Mouse (Mus musculus) cerebellum, postnatal 4 days (tissue): ENCODE measurements around the gene Lipc.

Experiments
- DNase-seq, 2 experiments: peaks; one replicate each; pipeline ENCODE4 v3.0.0; 2022; ENCODE audit warnings: low spot score in 2 of 2, mixed read lengths in 1 of 2

Lipc gene

DNA sequence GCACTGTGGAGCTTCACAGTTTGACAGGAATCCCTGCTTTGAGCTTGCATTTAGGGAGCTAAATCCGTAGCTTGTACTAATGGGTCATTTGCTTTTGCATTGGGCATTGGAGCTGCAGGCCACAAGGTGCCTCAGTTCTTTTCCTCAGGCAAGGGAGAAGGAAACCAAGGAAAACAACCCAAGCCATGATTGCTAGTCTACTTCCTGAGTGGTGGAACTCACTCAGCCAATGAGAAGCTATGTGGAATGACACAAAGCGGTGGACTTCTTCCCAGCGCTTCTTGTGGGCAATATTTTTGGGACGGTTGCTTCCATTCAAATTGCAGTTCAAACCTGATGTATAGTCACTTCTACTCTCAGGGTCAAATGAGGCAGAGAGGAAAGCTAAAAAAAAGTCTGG is at the start of gene Lipc:
Gene Lipc, minus strand, starts transcription at position 101 of the 400 bp plus-strand sequence.
- no peak for DNase-seq

DNA sequence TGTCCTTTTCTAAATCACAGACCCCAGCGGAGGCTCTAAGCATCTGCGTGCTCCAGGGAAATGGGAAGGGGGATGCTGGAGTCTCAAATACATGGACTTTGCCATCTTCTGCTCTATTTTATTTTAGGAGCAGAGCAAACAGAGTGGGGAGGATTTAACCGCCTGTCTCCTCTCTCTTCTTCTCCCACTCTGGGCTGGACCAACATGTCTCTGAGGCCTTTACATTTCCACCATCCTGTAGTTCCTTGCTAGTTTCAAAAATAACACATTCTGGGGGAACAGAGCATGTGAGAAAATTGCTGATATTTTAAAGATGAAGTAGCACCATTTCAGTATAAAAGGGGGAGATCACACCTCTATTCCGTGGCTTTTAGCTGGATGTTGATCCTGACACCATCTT is 47.1 kb upstream of the Lipc start:
- DNase-seq: no peak

DNA sequence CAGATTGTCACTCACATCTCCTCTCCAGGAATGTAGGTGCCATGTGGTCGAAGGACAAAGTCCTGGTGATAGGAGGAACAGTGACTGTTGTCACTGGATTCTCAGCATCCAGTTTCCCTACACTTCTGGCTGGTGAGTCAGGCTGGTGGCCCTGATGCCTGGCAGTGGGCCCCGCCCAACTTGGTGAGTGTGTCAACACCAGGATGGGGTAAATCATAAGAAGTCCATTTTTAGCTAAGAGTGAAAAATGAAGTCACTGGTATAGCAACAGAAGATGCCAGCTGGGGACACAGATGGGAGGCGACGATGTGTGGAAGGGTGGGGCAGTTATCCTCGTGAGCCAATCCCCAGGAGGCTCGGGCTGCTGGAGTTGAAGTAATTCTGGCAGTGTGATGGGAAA is 46.7 kb upstream of the Lipc start:
- DNase-seq: no peak

- DNase-seq: no peak
Measured at GRCm38 (mm10) chr9:70993326-70993725, 41.3 kb upstream of the Lipc start.

DNA sequence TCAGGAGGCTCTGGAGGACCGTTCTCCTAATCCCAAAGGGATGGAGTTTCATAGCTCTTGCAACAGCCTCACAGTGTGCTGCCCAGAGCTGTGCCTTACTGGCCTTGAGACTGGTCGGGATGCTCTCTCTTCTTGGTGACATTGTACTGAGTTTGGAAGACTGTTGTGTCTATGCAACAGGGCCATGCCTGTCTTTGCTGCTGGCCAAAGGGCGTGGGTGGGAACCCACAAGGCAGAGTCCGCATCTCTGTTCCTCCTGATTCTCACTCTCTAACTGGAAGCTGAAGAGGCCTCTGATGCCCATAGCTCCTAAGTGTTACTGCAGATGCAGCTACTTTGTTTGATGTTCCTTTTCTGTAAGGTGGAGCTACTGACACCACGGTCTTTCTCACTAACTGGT is 39.4 kb upstream of the Lipc start:
- DNase-seq: no peak

GRCm38 (mm10) chr9:70987210-70987609 is 35.2 kb upstream of the Lipc start:
- DNase-seq: no peak

- DNase-seq: no peak
Measured at GRCm38 (mm10) chr9:70982991-70983480, 31.0 kb upstream of the Lipc start.

DNA sequence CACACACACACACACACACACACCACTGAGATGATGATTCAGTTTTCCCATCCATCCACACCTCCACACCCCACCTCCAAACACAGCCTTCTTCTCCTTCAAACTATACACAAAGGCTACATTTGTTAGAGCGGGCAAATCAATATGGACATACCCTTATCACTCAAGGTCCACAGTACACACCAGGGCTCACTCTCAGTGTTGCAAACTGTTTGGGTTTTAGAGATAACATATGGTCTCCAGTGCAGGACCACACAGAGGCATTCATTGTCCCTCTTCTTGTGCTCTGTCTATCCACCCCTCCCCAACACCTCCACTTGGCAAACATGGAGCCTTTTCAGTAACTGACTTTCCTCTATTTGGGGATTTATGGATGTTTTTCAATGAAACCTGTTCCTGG is 29.7 kb upstream of the Lipc start:
- no peak for DNase-seq

GRCm38 (mm10) chr9:70979641-70980040 is 27.6 kb upstream of the Lipc start:
- no peak for DNase-seq

- no peak for DNase-seq
Measured at GRCm38 (mm10) chr9:70979171-70979570, 27.1 kb upstream of the Lipc start.

- no peak for DNase-seq
Measured at GRCm38 (mm10) chr9:70977392-70977791, 25.4 kb upstream of the Lipc start.

DNA sequence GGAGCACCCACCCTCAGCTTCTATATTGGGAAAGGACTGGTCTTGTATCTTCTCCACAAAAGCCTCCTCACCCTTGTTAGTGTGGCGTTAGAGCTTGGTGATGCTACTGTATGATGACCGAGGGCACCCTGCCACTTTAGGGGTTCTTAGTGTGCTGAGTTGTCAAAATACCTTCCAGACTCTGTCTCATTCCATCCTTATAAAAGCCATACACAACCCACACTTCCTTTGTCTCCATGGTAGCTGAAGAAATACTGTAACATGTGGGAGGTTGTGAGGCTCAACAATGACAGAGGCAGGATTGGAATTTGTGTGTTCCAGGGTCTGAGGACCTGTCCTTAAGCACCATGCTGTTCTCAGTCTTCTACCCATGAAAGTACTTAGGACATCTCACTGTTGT is 23.9 kb upstream of the Lipc start:
- DNase-seq: no peak

- no peak for DNase-seq
Measured at GRCm38 (mm10) chr9:70973286-70973685, 21.3 kb upstream of the Lipc start.

GRCm38 (mm10) chr9:70969244-70969643 is 17.2 kb upstream of the Lipc start:
- no peak for DNase-seq

DNA sequence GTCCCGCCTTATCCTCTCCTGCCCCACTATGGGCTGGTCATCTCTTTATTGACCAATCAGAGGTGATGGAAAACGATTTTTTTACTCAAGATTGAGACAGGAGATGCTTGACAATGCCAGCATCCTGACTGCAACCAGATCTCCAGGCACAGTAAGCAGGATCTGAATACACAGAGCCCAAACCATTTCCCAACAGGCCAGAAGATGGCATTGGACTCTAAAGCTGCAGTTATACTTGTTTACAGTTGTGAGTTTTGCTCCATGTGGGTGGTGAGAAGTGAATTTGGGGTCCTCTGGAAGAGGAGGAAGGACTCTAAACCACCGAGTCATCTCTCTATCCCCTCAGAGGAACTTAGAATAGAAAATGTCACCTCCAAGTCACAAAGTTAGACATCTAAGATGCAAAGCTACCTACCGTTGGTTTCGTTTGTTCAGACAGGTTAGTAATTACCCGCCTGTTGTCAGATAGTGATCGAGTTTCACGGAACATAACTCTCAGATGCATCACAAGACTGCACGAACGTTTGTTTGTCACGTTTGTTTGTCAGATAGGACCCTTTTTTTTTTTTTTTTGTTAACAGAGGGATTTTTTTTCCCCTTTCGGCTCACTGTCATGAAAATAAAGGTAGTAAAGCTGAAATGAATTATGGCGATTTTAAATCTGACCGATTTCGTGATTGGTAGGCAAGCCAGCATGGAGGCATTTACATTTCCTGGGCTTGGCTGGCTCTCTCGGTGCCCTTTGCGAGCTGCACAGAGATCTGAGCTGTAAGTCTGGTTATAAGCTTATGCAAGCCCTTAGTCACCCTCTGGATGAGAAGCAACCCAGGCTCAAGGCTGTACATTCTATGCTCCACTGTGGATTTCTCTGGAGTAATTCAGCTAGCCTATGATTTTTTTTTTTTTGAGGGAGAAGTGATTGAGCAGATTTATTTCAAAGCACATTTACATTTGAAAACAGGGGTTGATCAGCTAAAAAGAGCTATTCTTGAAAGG is 14.3 kb upstream of the Lipc start:
- no peak for DNase-seq

GRCm38 (mm10) chr9:70965422-70965821 is 13.4 kb upstream of the Lipc start:
- DNase-seq: no peak

GRCm38 (mm10) chr9:70965011-70965410 is 13.0 kb upstream of the Lipc start:
- no peak for DNase-seq

DNA sequence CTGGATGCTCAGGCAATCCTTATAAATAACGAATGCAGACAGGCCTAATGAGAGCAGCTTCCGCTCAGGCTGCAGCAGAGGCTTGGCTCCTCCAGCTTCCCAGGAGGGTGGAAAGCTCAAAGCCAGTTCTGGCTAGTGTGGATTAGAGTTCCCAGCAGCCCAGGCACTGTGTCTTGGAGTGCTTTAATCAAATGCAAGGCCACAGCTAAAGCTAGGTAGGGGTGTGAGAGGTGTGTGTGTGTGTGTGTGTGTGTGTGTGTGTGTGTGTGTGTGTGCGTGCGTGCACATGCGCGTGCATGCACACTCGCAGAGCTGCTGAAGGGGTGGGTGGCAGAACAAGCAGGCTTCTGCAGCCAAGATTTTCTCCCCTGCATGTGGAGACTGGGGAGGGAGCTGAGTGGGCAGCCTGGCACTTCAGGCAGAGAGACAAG is 11.4 kb upstream of the Lipc start:
- DNase-seq: no peak

DNA sequence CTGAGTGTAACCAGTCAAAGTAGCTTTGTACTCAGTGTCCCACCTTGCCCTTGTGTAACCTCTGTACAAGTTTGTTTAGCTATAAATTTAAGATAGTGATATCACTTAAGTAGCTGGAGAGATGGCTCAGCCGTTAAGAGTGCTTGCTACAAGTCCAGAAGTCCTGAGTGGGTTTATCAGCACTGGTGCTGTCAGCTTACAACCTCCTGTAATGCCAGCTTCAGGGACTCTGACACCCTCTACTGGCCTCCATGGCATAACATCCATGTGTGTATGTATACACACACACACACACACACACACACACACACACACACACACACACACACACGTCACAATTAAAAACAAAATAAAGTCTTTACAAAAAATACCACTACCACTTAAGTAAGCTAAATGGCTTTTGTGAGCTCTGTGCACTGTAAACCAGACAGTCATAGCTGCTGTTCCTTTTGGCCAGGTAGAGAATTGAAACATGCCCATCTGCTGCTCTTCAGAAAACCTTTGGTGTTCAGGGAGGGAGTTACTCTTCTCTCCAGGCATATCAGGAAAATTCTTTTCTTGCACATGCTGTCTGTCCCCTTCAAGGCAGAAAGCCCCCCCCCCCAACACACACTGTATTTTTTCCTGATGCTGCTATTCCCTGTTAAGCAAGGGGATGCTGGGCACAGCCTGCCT is 10.9 kb upstream of the Lipc start:
- no peak for DNase-seq

DNA sequence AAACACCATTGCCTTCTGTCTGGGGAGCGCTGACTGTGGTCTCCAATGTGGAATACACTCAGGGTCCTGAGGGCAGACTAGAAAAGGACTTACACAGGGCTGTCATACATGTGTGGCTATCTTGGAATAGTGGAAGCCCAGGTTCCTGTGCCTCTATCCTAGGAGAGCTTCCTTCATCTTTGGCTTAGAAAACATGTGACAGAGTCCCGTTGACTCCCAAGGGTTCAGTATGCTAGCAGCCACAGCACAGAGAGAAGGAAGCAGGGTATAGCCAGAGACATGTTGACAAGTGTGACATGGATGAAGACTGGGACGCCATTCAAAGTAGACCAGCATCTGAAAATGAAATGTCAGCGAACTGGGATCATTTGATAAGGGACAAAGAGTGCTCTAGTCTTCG is 8.3 kb upstream of the Lipc start:
- no peak for DNase-seq

- DNase-seq: peak in 1 of 2 experiments; percentile 39
Measured at GRCm38 (mm10) chr9:70959866-70960265, 7.8 kb upstream of the Lipc start.

- no peak for DNase-seq
Measured at GRCm38 (mm10) chr9:70959447-70959846, 7.4 kb upstream of the Lipc start.

- no peak for DNase-seq
Measured at GRCm38 (mm10) chr9:70958381-70958780, 6.4 kb upstream of the Lipc start.
